Mouse (Mus musculus) cerebellum, postnatal 36 days (tissue): Measurements from ENCODE around the gene Ptges2.

Source experiments
- DNase-seq, 2 experiments: peaks; one replicate each; pipeline ENCODE4 v3.0.0; 2021 to 2022; ENCODE audit warnings: mixed read lengths in 2 of 2

Gene Ptges2

GRCm38 (mm10) chr2:32375317-32375940 lies 20.3 kb upstream of the Ptges2 start:
- no peak for DNase-seq

- DNase-seq = no peak
Measured at GRCm38 (mm10) chr2:32376963-32377362, 18.7 kb upstream of the Ptges2 start.

- DNase-seq = no peak
Measured at GRCm38 (mm10) chr2:32380001-32380500, 15.6 kb upstream of the Ptges2 start.

- no peak for DNase-seq
Measured at GRCm38 (mm10) chr2:32381141-32381774, 14.4 kb upstream of the Ptges2 start.

DNA sequence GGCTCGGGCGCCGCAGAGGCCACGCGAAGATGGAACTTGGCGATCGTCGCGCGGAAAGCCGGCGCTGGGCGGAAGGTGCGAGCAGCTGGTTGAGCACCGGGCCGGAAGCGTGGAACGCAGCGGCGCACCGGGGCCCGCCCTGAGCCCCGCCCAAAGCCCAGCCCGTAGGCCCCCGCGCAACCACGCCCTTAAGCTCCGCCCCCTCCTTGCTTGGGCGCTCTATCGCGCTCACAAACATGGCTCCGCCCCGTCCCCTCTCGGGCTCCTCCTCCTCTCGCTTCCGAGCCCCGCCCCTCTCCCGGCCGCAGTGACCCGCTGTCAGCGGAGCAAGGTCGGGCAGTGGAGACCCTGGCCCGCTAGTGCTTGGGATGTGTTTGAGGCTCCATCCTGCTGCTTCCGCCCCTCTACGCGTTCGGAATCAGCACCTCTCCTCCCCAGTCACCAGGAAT lies 13.9 kb upstream of the Ptges2 start, which contains the start of gene 1110008P14Rik:
Gene 1110008P14Rik (minus strand): TSS at position 164 of the 449 bp plus-strand sequence.
- peak; percentile 92 to 97 for DNase-seq

DNA sequence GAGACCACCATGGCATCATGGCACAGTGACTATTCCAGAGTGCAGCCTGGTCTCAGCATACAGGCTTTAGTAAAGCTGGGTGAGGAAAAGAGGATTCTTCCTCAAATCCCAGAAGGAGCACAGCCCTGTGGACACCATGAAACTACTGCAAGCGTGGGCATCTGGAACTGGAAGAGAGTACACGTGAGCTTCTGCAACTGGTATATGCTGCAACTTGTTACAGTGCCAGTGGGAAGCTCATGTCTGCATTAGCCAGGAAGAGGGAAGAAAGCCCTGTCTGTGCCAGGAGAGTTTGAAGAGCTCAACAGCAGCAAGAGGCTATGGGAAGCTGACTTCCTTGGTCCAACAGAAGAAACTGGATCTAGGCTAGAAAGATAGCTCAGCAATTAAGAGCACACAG lies 13.0 kb upstream of the Ptges2 start:
- no peak for DNase-seq

DNA sequence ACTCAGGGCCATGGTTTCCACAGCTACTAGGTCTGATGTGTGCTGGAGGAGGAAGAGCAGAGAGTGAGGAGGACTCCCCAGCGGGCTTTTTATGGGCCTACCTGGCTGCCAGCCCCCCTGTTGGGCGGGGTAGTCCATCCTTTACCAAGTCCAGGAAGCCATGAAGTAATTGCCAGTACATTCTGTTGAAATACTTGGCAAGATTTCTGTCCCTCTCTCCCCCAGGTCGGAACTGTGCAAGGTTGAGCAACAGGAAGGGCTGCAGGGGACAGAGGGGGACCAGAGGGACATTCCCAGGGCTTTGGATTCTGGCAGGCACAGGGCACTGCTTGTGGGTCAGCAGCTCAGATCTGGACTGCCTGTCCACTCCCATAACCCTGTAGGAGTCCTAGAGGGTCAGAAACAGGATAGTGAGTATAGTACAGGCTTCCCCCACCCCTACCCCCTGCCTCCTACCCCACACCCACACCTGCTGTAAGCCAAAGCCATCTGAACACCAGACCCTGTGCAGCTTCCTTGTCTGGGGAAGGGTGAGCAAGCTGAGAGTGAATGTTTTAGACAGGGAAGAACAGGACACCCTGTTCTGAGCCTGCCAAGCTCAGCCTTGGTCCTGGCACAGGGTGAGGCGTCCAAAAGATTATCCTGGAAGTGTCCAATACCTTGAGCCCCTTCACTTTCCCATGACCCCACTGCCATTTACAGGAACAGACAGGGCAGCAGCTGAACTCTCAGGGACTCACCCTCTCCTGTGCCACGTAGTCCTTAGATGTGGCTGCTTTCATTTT lies 7.8 kb upstream of the Ptges2 start, which contains the start of gene Lcn2:
Gene Lcn2 (minus strand): TSS at position 547 of the 785 bp plus-strand sequence.
- DNase-seq = no peak

GRCm38 (mm10) chr2:32389157-32389556 lies 6.5 kb upstream of the Ptges2 start:
- DNase-seq = no peak

- DNase-seq = no peak
Measured at GRCm38 (mm10) chr2:32390871-32391270, 4.8 kb upstream of the Ptges2 start.

GRCm38 (mm10) chr2:32392063-32392462 lies 3.6 kb upstream of the Ptges2 start:
- DNase-seq = no peak

- peak in 1 of 2 experiments; percentile 27 for DNase-seq
Measured at GRCm38 (mm10) chr2:32394973-32395372, 723 bp upstream of the Ptges2 start.

- peak; percentile 89 to 90 for DNase-seq
Measured at GRCm38 (mm10) chr2:32395946-32396621, 388 bp downstream of the Ptges2 start.

DNA sequence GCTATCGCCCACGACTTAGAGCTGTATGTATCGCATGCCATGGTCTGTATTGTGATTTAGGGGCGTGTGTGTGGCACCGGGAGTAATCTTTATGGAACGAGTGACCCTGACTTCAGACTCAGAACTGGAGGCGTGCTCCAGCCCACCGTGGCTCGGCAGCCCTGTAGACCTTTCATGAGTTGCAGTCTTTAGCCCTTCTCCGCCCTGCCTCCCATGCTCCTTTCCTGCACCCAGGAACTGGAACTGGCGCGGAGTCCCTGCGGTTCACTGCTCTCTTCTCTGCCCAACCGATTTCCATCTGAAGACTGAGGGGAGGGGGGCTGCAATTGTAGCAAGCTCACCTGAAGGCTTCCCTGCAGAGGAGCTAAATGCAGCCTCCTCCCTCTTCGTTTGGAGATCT lies 999 bp downstream of the Ptges2 start:
- no peak for DNase-seq

- DNase-seq = peak; percentile 96 to 99
Measured at GRCm38 (mm10) chr2:32404663-32405062, 9.0 kb downstream of the Ptges2 start.

DNA sequence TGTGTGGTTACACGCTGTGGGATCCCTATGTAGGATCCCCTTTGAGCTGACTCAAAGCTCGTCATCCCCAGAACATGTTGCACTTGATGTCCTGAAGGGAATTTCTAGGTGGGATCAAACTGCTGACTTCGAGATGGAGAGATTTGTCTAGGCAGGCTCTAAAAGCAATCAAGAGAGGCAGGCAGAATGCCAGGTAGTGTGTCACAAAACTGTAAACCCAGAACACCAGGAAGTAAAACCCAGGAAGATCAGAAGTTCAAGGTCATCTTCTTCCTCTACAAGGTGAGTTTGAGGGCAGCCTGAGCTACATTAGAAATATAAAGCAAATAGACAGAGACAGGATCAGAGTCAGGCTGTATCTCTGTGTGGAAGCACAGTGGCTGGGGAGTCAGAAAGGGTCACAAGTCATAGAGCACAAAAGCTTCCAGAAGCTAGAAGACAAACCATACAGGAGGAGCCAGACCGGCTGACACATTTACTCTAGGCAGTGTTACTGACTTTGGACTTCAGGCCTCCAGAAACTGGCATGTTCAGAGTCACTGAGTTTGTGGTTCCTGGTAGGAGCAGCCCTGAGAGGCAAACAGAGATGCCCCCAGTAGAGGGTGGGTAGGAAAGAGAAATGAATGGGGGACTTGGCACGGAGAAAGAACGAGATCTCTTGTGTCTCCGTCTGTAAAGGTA lies 11.6 kb downstream of the Ptges2 start:
- DNase-seq = no peak

- no peak for DNase-seq
Measured at GRCm38 (mm10) chr2:32408429-32409424, 13.0 kb downstream of the Ptges2 start.

GRCm38 (mm10) chr2:32411407-32411806 lies 15.7 kb downstream of the Ptges2 start:
- no peak for DNase-seq

- no peak for DNase-seq
Measured at GRCm38 (mm10) chr2:32412742-32413531, 17.2 kb downstream of the Ptges2 start.

- DNase-seq = no peak
Measured at GRCm38 (mm10) chr2:32413936-32414335, 18.2 kb downstream of the Ptges2 start.

GRCm38 (mm10) chr2:32415801-32416200 lies 20.1 kb downstream of the Ptges2 start:
- no peak for DNase-seq
